Mouse (Mus musculus): ENCODE measurements around the gene Kcnip2.
"Not testable (repeated sequence)": the region's sequence is repeated elsewhere in the genome, so short reads cannot be mapped to it uniquely, and the experiment has no call there.

Kcnip2 gene

DNA sequence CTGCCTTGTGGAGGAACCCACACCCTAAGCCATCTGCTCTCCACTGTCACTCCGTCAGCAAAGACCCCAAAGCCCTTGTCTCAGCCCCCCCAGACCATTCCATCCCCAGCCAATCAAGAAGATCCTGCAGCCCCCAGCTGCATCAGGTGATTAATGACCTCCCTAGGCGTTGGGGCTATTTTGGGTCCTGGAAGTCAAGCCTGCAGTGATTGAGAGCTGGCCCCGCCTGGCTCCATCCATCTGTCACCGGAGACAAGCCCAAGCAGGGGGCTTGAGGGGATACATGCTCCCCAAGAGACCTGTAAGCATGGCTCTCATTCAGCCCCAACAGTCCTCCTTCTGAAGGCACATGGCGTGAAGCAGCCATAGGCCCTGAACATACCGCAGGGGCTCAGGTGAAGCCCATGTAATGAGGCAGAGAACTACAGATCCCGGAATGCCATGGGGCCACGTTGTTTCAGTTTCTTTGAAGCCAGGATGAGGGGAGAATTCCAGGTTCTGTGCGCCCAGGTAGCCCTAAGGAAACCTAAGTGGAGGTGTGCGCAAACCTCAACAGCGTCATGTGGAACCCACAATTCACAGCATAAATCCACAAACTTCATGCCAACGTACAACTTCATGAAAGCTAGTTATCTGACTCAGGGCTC is 4.7 kb downstream of the Kcnip2 start:
- DNase-seq (ENCODE audit: low spot score) = no peak

DNA sequence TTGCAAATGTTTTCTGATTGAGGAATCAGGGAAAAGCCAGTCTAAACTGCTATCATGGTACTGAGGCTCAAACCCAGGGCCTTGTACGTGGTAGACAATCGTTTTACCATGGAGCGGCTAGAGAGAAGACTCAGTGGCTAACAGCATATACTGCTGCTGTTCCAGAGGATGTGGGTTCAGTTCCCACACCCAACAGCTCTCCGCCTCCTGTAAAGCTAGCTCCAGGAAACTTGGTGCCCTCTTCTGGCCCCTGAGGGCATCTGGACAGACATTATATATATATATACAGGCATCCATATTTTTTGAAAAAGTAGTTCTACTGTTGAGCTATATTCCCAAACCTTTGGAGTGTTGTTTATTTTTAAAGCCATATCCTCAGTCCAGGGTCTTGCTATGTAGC is 8.1 kb downstream of the Kcnip2 start:
- no peak for DNase-seq (ENCODE audit: low spot score)

DNA sequence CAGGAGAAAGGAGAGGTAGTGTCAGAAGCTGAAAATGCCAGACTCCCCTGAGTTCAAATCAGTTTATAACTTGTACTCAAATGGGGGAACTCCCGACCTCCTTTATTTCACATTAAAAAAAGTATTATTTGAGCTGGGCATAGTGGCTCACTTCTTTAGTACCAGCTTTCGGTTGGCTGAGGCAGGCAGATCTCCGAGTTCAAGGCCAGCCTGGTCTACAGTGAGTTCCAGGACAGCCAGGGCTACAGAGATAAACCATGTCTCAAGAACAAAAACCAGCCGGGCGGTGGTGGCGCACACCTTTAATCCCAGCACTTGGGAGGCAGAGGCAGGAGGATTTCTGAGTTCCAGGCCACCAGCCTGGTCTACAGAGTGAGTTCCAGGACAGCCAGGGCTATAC is 10.0 kb downstream of the Kcnip2 start:
- not testable (repeated sequence) for DNase-seq (ENCODE audit: low spot score)

GRCm38 (mm10) chr19:45804593-45805368 is 11.1 kb downstream of the Kcnip2 start:
- no peak for DNase-seq (ENCODE audit: low spot score)

DNA sequence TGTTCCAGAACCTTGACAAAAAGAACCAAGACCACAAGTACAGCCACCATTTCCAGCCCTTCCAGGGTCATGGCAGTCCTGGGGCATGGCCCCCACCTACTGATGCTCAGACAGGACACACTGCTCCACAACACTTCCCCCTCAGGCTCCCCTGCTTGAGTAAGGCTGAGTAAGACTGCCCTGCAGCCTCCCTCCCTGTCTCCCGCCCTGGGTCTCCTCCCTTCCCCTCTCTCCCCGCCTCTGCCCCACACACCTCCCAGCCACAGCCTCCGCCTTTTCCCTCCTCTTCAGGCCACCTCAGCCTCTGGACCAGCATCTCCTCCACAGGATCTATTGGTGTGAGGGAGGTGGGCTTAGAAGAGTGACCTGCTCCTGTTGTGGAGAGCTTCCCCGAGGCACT is 12.5 kb downstream of the Kcnip2 start:
- no peak for DNase-seq (ENCODE audit: low spot score)

- no peak for DNase-seq (ENCODE audit: low spot score)
These were observed 13.2 kb downstream of the Kcnip2 start for GRCm38 (mm10) chr19:45802702-45803101.

- no peak for DNase-seq (ENCODE audit: low spot score)
These were observed 19.0 kb downstream of the Kcnip2 start for GRCm38 (mm10) chr19:45796879-45797278.

- no peak for DNase-seq (ENCODE audit: low spot score)
These were observed 19.8 kb downstream of the Kcnip2 start for GRCm38 (mm10) chr19:45796061-45796556.

DNA sequence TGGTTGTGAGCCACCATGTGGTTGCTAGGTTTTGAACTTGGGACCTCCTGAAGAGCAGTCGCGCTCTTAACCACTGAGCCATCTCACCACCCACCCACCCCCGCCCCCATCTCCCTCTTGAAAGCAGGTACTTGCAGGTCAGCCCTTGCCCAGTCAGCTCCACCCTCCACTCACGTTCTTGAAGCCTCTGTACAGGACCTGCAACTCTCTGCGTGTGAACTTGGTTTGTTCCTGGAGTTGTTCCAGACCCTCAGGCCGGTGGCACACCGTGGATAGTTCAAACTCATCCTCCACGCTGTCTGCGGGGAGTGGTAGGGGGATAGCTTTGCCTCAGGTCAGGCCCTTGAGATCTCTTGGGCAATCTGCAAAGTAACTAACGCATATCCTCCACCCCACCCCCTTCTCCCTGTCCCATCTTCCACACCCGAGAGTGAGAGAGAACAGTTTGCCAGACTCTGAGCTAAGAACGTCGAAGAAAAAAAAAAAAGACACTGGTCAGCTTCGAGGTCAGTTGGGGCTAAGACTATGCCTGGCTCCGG is 20.4 kb downstream of the Kcnip2 start:
- no peak for DNase-seq (ENCODE audit: low spot score)

DNA sequence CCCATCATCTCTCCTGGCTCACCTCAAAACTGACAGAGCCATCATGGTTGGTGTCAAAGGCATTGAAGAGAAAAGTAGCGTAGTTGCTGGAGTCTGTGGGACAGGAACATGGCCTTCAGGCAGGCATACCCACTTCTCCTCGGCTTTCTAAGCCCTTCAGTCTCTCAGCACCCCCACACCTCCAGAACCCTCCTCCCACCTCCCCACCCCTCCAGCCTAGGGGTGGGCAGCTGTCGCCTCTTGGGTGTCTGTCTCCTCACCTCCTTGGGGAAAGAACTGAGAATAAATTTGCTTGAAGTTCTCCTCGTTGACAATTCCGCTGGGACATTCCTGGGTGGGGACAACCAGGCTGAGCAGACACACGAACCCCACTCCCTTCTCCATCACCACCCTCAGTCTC is 21.1 kb downstream of the Kcnip2 start:
- no peak for DNase-seq (ENCODE audit: low spot score)

- no peak for DNase-seq (ENCODE audit: low spot score)
These were observed 23.5 kb downstream of the Kcnip2 start for GRCm38 (mm10) chr19:45792404-45792803.

DNA sequence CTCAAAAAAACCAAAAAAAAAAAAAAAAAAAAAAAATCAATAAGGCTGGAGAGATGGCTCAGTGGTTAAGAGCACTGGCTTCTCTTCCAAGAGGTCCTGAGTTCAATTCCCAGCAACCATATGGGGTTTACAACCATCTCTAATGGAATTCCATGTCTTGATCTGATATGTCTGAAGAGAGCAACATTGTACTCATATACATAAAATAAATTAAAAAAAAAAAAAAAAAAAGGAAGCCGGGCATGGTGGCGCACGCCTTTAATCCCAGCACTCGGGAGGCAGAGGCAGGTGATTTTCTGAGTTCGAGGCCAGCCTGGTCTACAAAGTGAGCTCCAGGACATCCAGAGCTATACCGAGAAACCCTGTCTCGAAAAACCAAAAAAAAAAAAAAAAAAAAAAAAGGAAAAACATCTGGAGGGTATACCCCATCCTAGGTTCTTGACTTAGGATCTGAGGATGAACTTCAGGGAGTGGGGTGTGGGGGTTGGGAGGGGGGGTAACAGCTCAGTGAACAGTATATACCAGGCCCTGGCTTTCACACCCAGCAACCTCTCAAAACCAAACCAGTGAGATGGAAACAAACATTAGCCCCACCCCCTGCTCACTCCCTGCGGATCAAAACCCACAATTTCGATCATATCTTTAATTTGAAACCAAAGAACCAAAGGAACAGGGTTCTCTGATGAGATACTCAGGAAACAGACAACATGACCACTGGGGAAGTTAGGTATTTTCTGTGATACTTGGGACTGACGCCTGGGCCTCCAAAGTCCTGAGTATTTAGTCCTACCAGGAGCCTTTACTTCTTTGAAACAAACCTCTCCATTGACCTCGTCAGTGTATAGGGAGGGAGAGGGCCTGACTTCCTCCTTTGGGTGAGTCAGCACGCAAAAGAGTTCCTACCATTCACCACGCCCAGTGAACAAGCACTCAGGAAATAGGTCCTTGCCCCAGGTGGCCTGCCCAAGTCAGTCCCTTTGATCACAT is 25.7 kb downstream of the Kcnip2 start:
- no peak for DNase-seq (ENCODE audit: low spot score)

DNA sequence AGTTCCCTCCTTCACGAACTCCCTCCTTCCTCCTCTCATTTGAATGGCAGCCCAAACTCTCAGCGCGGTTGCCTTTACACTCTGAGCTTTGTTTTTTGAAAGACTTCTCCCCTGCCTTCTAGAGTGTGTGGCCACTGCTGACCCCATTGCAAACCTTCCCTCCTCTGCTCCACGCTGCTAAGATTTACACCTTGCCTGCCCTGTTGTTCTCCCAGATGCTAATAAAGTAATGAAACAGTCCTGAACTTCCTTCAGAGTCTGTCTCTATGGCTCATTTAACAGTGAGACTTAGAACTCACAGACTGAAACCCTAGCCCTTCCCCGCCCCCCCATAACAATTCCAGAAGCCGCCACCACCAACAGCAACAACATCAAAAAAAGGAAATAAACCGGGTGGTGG is 26.5 kb downstream of the Kcnip2 start:
- DNase-seq (ENCODE audit: low spot score) = no peak

GRCm38 (mm10) chr19:45788337-45788736 is 27.5 kb downstream of the Kcnip2 start:
- DNase-seq (ENCODE audit: low spot score) = no peak

DNA sequence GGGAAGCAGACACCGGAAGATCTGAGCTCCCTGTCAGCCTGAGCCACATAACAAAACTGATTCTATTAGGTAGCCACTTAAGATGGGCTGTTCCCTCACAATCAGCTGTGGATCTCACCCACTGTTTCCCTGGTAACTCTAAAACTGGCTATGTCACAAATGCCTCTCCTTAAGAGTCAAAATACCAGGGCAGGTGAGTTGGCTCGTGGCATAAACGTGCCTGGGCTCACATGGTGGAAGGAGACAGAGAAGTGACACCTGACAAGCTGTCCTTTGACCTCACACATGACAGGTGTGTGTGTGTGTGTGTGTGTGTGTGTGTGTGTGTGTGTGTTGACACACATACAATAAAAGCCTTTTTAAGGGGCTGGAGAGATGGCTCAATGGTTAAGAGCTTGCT is 28.4 kb downstream of the Kcnip2 start:
- DNase-seq (ENCODE audit: low spot score) = no peak

GRCm38 (mm10) chr19:45785470-45785869 is 30.4 kb downstream of the Kcnip2 start:
- DNase-seq (ENCODE audit: low spot score) = no peak

DNA sequence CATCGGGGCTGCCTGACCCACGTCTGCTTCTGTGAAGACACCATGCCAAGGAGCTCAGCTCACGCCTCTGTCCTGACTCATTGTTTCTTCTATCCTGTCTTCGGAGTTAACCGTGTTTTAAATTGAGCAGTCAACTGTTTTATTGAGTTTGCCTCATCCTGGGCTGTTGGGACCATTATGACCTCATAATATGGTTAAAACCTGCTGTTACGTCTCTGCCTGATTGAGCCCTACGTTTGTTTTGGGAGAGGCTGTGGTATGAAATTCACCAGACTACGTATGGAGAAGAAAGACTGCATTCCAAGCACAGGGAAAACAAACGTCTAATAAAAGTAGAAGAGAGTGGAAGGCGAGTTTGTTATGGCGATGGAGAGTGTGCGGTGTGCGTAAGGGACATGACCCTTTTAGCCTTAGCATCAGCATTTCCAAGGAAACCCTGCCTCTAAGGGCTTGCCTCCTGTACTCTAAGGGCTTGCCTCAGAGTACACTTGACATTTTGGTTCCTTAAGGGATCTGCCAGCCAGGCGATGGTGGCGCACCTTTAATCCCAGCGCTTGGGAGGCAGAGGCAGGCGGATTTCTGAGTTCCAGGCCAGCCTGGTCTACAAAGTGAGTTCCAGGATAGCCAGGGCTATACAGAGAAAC is 31.8 kb downstream of the Kcnip2 start:
- DNase-seq (ENCODE audit: low spot score) = no peak

DNA sequence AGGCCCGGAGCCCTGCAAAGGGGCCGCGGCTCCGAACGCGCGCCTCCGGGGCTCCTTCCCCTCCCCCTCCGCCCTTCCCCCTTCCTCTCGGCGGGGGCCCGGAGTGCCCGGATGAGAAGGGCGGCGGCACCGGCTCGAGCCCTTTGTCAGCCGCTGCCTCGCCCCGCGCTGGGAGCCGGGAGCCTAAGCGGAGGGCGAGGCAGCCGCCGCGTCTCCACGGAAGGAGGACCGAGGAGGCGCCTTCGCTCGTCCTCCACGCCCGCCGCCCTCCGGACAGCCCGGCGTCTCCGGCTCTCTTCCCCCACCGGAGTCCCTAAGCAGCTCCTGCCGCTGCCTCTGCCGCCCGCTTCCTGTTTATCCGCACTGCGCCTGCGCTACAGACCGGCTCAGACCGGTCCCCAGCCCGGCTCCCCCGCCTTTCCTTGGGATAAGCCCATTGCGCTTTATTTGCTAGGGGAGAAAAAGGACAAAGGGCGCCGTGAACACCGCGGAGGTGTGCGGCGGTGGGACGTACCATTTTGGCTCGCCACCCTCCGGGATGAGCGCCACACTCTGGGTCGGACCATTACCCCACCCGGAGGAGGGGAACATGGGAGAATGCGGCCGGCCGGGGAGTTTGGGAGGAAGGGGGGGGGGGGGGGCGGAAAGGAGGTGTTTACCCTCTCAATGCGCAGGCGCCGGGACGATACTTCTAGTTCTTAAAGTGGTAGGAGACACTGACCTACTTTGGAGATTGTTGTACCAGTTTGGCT is 32.5 kb downstream of the Kcnip2 start, which contains the start of gene Mgea5:
Mgea5 (minus strand) TSS at position 657 of the 752 bp plus-strand sequence.
- peak; percentile 94 for DNase-seq (ENCODE audit: low spot score)

GRCm38 (mm10) chr19:45782315-45783001 is 33.4 kb downstream of the Kcnip2 start:
- DNase-seq (ENCODE audit: low spot score) = peak; percentile 54

- no peak for DNase-seq (ENCODE audit: low spot score)
These were observed 34.2 kb downstream of the Kcnip2 start for GRCm38 (mm10) chr19:45781676-45782075.

Measured in ovary, postnatal 10 days (tissue).